Mouse (Mus musculus) NIH3T3 (cell line): ENCODE measurements around the gene Zbtb48.

Experiments used
- DNase-seq: peaks from one replicate; pipeline ENCODE4 v3.0.0-alpha.2; 2012; ENCODE audit warnings: low read depth

Gene Zbtb48

DNA sequence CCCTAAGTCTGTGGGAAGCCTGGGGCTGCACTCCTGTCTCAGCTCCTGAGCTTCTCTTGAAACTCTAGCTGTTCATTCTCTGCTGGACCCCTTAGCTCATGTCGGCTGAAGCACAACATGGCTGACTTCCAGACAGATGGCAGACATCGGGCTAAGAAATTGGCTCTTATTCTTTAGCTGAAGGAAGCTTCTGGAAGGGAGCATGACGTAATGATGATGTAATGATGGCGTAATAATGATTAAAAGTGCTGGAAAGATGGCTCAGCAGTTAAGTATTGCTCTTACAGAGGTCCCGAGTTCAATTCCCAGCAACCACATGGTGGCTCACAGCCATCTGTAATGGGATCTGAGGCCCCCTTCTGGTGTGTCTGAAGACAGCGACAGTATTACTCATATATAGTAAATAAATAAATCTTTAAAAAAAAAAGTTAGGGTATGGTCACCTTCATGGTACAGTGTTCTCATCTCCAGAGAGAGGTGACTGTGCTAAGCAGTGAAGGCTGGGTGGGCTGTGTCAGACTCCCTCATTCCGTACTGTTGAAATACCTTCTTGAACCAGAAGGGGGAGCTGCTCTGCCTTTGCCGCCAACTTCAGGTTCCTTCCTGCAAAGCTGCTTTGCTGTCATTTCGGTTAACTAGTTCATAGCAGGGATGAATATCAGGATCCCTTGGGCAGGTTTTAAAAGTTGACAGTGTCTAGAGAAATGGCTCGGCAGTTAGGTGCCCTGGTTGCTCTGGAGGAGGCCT, 55.1 kb downstream of the Zbtb48 start:
- peak; percentile 76 for DNase-seq
